Mouse (Mus musculus) spleen, adult 2 months (tissue): ENCODE measurements around the gene Brd1. TPM values are rescaled to one million over a fixed set of nuclear protein-coding genes. Genes with fewer than 3 reads are reported as not detected.
A peak's percentile ranks its signal among the peaks of the same experiment; 100 is the strongest.

ENCODE experiments used
- DNase-seq, 2 experiments: peaks; one replicate each; pipeline versions ENCODE4 v3.0.0 to v3.0.0-alpha.2; 2012 to 2021; ENCODE audit warnings: low spot score in 2 of 2, low read depth in 1 of 2
- H3K27ac ChIP-seq: fragments of 200-500 bp; 2 replicates; pipeline ENCODE4 v1.5.1; 2012; ENCODE audit warnings: low read length, inconsistent platforms; ENCODE audit not compliant: insufficient read depth
- H3K27me3 ChIP-seq: fragments of 200-500 bp; 2 replicates; pipeline ENCODE4 v1.6.1; 2012; ENCODE audit warnings: mild to moderate bottlenecking, moderate library complexity, low read length, inconsistent platforms; ENCODE audit not compliant: control insufficient read depth, insufficient read depth
- H3K36me3 ChIP-seq: fragments of 200-500 bp; 2 replicates; pipeline ENCODE4 v1.6.1; 2012; ENCODE audit warnings: mild to moderate bottlenecking, low read length, inconsistent platforms; ENCODE audit not compliant: control insufficient read depth, insufficient read depth
- H3K4me1 ChIP-seq: fragments of 200-500 bp; 2 replicates; pipeline ENCODE4 v1.6.1; 2011; ENCODE audit warnings: inconsistent platforms; ENCODE audit not compliant: control insufficient read depth, insufficient read depth, insufficient read length
- H3K4me3 ChIP-seq: fragments of 200-500 bp; 2 replicates; pipeline ENCODE4 v1.5.1; 2011; ENCODE audit warnings: mild to moderate bottlenecking, inconsistent platforms; ENCODE audit not compliant: insufficient read depth, insufficient read length; ENCODE audit errors: extremely low read depth
- CTCF ChIP-seq: fragments of 200-500 bp; IDR thresholded peaks from 2 replicates; pipeline ENCODE4 v1.5.1; 2011; ENCODE audit warnings: mild to moderate bottlenecking, inconsistent platforms; ENCODE audit not compliant: insufficient read depth, insufficient read length, insufficient replicate concordance; ENCODE audit errors: extremely low read depth
- POLR2A ChIP-seq: fragments of 200-500 bp; IDR thresholded peaks from 2 replicates; pipeline ENCODE4 v1.6.1; 2011; ENCODE audit warnings: low read depth, low read length, inconsistent platforms
- WGBS: fragments of 180-500 bp; shearing (Covaris S2); methylation state at CpG from one replicate; pipeline ENCODE4 v1.1.7; 2018; 5-methylcytosine and 5-hydroxymethylcytosine counted together
- polyA plus RNA-seq: library from polyadenylated mRNA; depleted of rRNA; stranded (reverse); fragments of >200 nt; gene quantifications from 2 replicates; pipeline ENCODE4 v1.2.3, GENCODE M21; 2012; rRNA removed

The Brd1 gene
- polyA plus RNA-seq, 1 experiment, result 13.2 TPM

DNA sequence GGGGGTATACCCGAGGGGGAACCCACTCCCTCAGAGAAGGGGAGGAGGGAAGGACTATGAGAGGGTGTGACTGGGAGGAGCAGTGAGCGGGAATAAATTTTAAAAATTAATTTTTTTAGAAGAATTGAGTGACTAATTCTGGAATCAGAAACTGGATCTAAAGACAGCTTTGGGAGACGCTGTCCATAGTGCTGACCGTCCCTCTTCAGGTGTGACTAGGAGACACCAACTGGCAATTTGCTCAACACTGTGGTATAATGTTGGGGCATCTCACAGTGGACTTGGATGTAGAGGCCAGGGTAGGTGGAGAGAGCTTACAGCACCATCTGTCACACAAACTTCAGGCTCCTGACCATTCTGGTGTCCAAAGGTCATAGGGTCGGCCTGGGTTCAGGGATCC lies 82.0 kb downstream of the Brd1 start:
- Histone ChIP-seq H3K4me1 (no peaks in the 10 kb centered on the region), H3K27me3 (no peaks in the 10 kb centered on the region), H3K36me3 (no peaks in the 10 kb centered on the region), H3K27ac (no peak overlapping the region), H3K4me3 (no peak overlapping the region)
- WGBS, result 57% methylated on average over 5 of the region's 5 CpGs
- no peak for DNase-seq
- TF ChIP-seq POLR2A (no peak), CTCF (no peak)

DNA sequence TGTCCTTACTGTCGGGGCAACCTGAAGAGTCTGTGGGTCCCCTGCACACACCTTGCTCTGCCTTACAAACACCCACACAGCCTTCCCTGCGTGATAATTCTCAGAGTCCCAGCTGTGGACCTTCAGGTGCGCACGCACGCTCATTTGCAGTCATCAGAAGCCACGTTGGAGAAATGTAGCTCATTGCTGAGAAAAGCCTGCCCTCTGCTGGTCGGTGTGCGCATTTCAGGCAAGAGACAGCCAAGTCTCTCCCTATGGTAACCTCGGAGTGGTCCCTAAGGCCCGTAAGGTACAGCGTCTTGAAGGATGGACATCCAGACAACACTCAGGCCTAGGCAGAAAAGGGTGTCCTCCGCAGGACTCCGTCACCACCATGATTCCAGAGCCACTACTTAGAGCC lies 83.0 kb downstream of the Brd1 start:
- no peaks in the 10 kb centered on the region for H3K27me3 ChIP-seq
- H3K4me1 ChIP-seq, result no peaks in the 10 kb centered on the region
- H3K36me3 ChIP-seq, result no peaks in the 10 kb centered on the region
- DNase-seq, result peak in 1 of 2 experiments; percentile 33
- H3K4me3 ChIP-seq, result no peak overlapping the region
- 20% methylated on average over 13 of the region's 13 CpGs for WGBS
- TF ChIP-seq CTCF, result peak; percentile 61; the same call in 1 of the 2 replicates
- no peak for TF ChIP-seq POLR2A
- no peak overlapping the region for H3K27ac ChIP-seq

Other genes starting within 250 kb of the Brd1 start
- not detected in 2 replicates for gene Zdhhc25, start 133.9 kb downstream of the Brd1 start, polyA plus RNA-seq
- gene Zbed4, start 17.4 kb upstream of the Brd1 start, polyA plus RNA-seq, result 5.0 and 5.8 TPM in 2 replicates
- gene Alg12, start 85.1 kb upstream of the Brd1 start, polyA plus RNA-seq, result 16.6 and 18.6 TPM in 2 replicates
- gene Creld2, start 85.4 kb upstream of the Brd1 start, polyA plus RNA-seq, result 35.7 and 38.9 TPM in 2 replicates
- gene Pim3, start 128.0 kb upstream of the Brd1 start, polyA plus RNA-seq, result 16.2 and 20.8 TPM in 2 replicates
- not detected in 2 replicates for gene Ttll8, start 220.2 kb upstream of the Brd1 start, polyA plus RNA-seq
- gene Mlc1, start 244.8 kb upstream of the Brd1 start, polyA plus RNA-seq, result 1.1 TPM in 2 replicates
- gene Mov10l1, start 248.7 kb upstream of the Brd1 start, polyA plus RNA-seq, result not detected in 2 replicates